Mouse (Mus musculus) G1E-ER4 (cell line): ENCODE results near the gene Abtb2. TPM values are rescaled to one million over a fixed set of nuclear protein-coding genes. Genes with fewer than 3 reads are reported as not detected.

Experiments
- GATA1 ChIP-seq: IDR thresholded peaks from one replicate; pipeline ENCODE4 v1.8.0; 2012; ENCODE audit warnings: low read length, inconsistent platforms
- polyA plus RNA-seq: library from polyadenylated mRNA; stranded (reverse); fragments of >175 nt; gene quantifications from 2 replicates; pipeline ENCODE4 v1.2.3, GENCODE M21; 2012

Gene Abtb2
- not detected in 2 replicates for polyA plus RNA-seq

DNA sequence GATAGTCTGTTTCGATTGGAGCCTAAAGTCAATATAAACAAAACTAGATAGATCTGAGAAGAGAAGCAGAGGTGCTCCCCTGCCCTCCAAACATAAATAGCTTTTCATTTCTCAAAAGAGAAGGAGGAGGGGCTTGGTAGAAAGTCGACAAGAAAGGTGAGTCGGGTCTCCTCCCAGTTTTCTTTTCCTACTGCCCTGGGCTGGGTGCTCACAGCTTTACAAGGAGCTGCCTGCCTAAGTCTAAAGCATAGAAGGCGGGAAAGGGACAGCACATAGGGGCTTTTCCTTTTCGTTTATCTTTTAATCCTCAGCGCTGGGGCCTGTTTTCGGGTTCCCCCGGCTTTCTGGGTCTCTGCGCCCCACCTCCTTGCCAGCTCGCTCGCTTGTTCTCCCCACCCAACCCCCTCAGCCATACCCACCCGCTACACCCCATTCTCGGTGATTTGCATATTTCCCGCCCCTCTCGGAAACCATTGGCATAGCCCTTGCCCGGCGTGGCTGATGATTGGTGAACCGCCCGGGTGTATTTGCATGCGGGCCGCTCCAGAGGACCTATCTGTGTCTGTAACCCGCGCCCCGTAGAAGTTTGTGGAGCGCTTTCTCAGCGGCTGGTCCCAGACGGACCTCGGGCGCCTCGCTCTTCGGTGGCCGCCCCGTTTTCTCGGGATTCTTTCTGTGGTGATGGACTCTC, at the start of gene Abtb2:
TSS of gene Abtb2 (plus strand) at position 579 of the 691 bp plus-strand sequence.
- TF ChIP-seq GATA1, result no peak

DNA sequence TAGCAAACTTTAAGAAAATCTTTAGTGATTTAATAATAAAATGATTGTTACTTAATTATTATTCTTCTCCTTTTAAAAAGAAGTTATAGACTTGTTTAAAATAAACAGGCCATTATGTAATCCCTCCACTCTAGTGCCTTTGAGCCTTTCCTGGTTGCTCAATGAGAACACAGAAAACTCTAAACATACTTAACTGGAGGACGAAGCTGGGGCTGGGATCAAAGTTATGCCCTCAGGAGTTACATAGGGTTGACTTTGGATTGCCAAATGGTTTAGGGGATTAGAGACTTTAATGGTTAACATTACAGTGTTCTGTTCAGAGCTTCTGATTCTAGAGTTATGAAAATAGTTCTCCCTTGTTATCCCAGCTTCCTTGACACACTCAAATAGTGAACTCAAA, 49.6 kb upstream of the Abtb2 start:
- TF ChIP-seq GATA1, result no peak

DNA sequence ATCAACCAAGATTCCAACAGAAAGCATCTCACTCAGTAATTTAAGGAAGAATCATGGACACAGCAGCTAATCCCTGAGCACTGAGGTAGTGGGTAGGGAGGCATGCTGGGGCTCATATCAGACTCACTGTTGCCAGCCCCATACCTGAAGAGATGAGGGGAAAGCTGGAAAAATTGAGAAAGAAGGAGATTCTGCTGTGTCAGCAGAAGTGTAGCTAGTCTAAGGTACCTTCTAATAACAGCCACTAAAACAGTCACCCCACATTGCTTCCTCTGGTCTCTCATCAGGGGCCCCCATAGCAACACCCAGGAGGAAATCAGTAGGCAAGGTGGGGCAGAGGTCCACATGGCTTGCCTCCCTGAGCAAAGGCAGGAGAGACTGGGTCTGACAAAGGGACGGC, 40.5 kb upstream of the Abtb2 start:
- no peak for TF ChIP-seq GATA1

GRCm38 (mm10) chr2:103547132-103547531, 19.0 kb upstream of the Abtb2 start:
- TF ChIP-seq GATA1, result no peak

GRCm38 (mm10) chr2:103554041-103554440, 12.1 kb upstream of the Abtb2 start:
- TF ChIP-seq GATA1, result no peak

- no peak for TF ChIP-seq GATA1
Observed at GRCm38 (mm10) chr2:103556125-103556877, 9.8 kb upstream of the Abtb2 start.

DNA sequence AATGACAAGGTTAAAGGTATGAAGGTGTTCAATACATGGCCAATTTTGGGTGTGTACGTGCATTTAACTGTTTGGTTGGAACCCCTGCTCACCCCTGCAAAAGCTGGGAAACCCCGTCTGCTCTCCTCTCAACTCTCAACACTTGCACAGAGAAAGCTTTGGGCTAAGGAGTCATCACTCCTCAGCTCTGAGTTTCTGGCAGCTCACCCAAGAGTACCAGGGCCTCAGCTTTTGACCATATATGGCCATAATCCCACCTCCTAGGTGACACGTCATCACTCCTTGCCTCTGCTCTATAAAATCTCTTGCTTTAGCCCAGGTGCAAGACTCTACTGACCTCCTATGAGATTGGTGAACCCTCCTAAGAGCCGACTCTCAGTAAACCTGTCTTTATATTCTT, 5.2 kb upstream of the Abtb2 start:
- TF ChIP-seq GATA1, result no peak

GRCm38 (mm10) chr2:103564427-103565023, 1.6 kb upstream of the Abtb2 start:
- no peak for TF ChIP-seq GATA1

- TF ChIP-seq GATA1, result no peak
Observed at GRCm38 (mm10) chr2:103565171-103565591, 929 bp upstream of the Abtb2 start.

GRCm38 (mm10) chr2:103566423-103566712, 258 bp downstream of the Abtb2 start:
- TF ChIP-seq GATA1, result no peak

DNA sequence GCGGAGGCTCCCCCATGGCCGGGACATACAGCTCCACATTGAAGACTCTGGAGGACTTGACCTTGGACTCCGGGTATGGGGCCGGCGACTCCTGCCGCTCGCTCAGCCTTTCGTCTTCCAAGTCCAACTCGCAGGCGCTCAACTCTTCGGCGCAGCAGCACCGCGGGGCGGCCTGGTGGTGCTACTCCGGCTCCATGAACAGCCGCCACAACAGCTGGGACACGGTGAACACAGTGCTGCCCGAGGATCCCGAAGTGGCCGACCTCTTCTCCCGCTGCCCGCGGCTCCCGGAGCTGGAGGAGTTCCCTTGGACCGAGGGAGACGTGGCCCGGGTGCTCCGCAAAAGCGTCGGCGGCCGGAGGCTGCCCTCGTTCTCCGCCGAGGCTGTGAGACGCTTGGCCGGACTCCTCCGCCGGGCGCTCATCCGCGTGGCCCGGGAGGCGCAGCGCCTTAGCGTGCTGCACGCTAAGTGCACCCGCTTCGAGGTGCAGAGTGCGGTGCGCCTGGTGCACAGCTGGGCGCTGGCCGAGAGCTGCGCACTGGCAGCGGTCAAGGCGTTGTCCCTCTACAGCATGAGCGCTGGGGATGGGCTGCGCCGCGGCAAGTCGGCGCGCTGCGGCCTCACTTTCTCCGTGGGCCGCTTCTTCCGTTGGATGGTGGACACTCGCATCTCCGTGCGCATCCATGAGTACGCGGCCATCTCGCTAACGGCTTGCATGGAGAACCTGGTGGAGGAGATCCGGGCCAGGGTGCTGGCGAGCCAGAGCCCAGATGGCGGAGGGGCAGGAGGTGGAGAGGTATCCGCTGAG, 807 bp downstream of the Abtb2 start:
- no peak for TF ChIP-seq GATA1

- no peak for TF ChIP-seq GATA1
Observed at GRCm38 (mm10) chr2:103568161-103568560, 2.1 kb downstream of the Abtb2 start.

DNA sequence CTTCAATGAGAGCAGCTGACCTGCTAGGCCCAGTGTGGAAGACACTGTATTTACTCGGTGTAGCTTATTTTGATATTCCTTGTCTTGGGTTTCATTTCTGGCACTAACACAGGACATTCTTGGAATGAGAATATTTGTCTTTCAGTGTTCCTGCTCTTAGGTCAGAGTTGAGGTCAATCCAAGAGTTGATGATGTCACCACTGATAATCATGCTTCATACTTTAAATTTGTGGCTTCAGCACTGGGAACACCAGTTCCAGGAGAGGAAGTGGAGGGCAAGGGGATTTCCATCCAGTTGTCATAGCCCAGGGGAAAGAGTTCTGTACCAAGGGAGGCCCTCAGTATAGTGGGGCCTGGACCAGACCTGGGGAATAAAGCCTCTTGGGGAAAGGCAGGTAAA, 3.6 kb downstream of the Abtb2 start:
- TF ChIP-seq GATA1, result no peak

- no peak for TF ChIP-seq GATA1
Observed at GRCm38 (mm10) chr2:103572354-103572753, 6.2 kb downstream of the Abtb2 start.

GRCm38 (mm10) chr2:103576371-103576770, 10.3 kb downstream of the Abtb2 start:
- TF ChIP-seq GATA1, result no peak
